Mouse (Mus musculus) stomach, postnatal 0 days (tissue): Measurements from ENCODE around the gene Kazn. TPM values are rescaled to one million over a fixed set of nuclear protein-coding genes. Genes with fewer than 3 reads are reported as not detected.
A peak's percentile ranks its signal among the peaks of the same experiment; 100 is the strongest.

Experiments used
- ATAC-seq: fragments of 200-750 bp; cut with Nextera tagmentation; 2 replicates; pipeline ENCODE4 v1.8.0; 2017; ENCODE audit not compliant: low FRiP score, low TSS enrichment
- DNase-seq: peaks from one replicate; pipeline ENCODE4 v3.0.0-alpha.2; 2016; ENCODE audit warnings: low spot score
- H3K27ac ChIP-seq: fragments of 300-500 bp; sonication (generic); replicated peaks from 2 replicates; pipeline ENCODE4 v1.5.1; 2014; ENCODE audit warnings: mild to moderate bottlenecking, control low read depth
- H3K27me3 ChIP-seq: fragments of 300-500 bp; sonication (generic); 2 replicates; pipeline ENCODE4 v1.6.1; 2014; ENCODE audit warnings: low read length; ENCODE audit not compliant: control insufficient read depth, insufficient read depth
- H3K36me3 ChIP-seq: fragments of 300-500 bp; sonication (generic); 2 replicates; pipeline ENCODE4 v1.6.1; 2014; ENCODE audit warnings: low read length, mixed read lengths; ENCODE audit not compliant: control insufficient read depth, insufficient read depth
- H3K4me1 ChIP-seq: fragments of 300-500 bp; sonication (generic); replicated peaks from 2 replicates; pipeline ENCODE4 v1.6.1; 2014; ENCODE audit warnings: antibody characterized with exemption; ENCODE audit not compliant: control insufficient read depth, insufficient read depth
- H3K4me2 ChIP-seq: fragments of 300-500 bp; sonication (generic); replicated peaks from 2 replicates; pipeline ENCODE4 v1.6.1; 2014; ENCODE audit warnings: low read depth, mild to moderate bottlenecking, control low read depth, moderate library complexity
- H3K4me3 ChIP-seq: fragments of 300-500 bp; sonication (generic); 2 replicates; pipeline ENCODE4 v1.5.1; 2014; ENCODE audit warnings: low read depth, low read length, control low read depth
- H3K9ac ChIP-seq: fragments of 300-500 bp; sonication (generic); 2 replicates; pipeline ENCODE4 v1.6.1; 2014; ENCODE audit warnings: mild to moderate bottlenecking, low read length, control low read depth, mixed read lengths
- H3K9me3 ChIP-seq: fragments of 300-500 bp; sonication (generic); 2 replicates; pipeline ENCODE4 v1.6.1; 2016; ENCODE audit warnings: low read length; ENCODE audit not compliant: control insufficient read depth
- CTCF ChIP-seq: IDR thresholded peaks from 2 replicates; pipeline ENCODE4 v1.5.1; 2016; ENCODE audit warnings: antibody characterized with exemption, low read depth, mild to moderate bottlenecking, moderate library complexity
- EP300 ChIP-seq: optimal IDR thresholded peaks from 2 replicates; pipeline ENCODE3; 2016; ENCODE audit warnings: antibody characterized with exemption
- WGBS: fragments of 180-500 bp; shearing (Covaris S2); extraction: QIAGEN DNeasy Blood & Tissue Kit; methylation state at CpG from one replicate; pipeline ENCODE4 v1.1.7; 2014; 5-methylcytosine and 5-hydroxymethylcytosine counted together
- polyA plus RNA-seq: library from polyadenylated mRNA; unstranded; fragments of >200 nt; fragmentation: Nextera tagmentation; extraction: Ambion mirVana; gene quantifications from 2 replicates; pipeline ENCODE4 v1.2.1, GENCODE M21; 2015

The Kazn gene
- polyA plus RNA-seq, 1 experiment from 2014 or later, result 11.4 TPM

DNA sequence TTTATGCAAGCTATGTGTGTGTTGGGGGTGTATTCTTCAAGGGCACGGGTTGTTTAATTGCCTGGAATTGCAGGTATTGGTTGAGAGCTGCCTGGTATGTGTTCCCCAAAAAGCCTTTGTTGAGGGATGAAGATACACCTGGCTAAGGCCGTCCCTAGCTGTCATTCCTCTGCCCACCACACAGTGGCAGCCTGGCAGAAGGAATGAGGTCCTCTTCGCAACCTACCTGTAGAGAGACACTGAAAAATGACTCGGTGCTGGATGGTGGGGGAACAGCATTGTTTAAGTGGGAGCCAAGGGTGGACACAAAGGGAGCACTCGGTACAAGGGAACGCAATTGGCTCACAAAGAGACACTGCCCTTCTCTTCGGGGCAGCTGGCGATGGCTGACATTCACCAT lies 125.9 kb downstream of the Kazn start:
- peak; percentile 57; the same call in 1 of the 2 replicates for ATAC-seq
- 34% methylated on average over 8 of the region's 8 CpGs for WGBS

DNA sequence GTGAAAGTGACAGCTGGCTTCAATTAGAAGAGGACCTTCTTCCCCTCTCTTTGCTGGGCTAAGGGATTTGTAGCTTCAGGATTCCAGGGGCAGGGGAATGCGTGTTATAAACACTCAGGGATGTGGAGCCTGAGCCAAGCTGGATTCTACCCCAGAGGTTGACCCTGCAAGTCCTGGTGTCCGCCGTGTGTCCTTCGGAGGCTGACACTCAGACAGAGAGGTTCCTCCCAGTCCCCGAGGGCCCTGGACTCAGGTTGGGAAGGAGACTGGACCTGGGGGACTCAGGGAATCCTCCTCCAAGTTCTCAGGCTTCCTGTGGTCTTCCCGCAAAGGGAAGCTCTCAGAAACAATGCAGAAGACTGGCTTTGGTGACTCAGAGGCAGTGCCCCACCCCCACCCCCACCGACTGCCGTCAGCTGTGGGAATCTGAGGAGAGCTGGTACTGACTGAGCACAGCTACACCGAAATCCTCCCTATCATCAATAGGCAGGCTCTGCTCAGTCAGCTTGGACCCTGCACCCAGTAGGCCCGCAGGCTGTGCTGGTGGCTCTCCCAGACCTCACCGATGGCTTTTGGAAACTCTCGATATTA lies 136.0 kb downstream of the Kazn start:
- no peak overlapping the region for H3K4me3 ChIP-seq
- no peak overlapping the region for H3K27ac ChIP-seq
- 37% methylated on average over 12 of the region's 12 CpGs for WGBS
- ATAC-seq (no peak), DNase-seq (peak; percentile 43)
- H3K4me1 ChIP-seq, result 0 out of 2 replicates have a peak, but pooled peaks cover 2% of the 10 kb centered on the region
- no peak overlapping the region for H3K9ac ChIP-seq
- no peaks in the 10 kb centered on the region for H3K27me3 ChIP-seq
- 0 out of 2 replicates have a peak, but pooled peaks cover 4% of the 10 kb centered on the region for H3K36me3 ChIP-seq
- no peaks in the 10 kb centered on the region for H3K9me3 ChIP-seq
- H3K4me2 ChIP-seq, result 0 out of 2 replicates have a peak overlapping the region, but pooled peaks have one; percentile 11
- TF ChIP-seq CTCF (no peak), EP300 (no peak)

More for the DNA sequence above, 125.9 kb downstream of the Kazn start:
- Histone ChIP-seq H3K9ac (no peak overlapping the region), H3K27me3 (no peaks in the 10 kb centered on the region), H3K27ac (no peak overlapping the region), H3K36me3 (no peaks in the 10 kb centered on the region), H3K4me2 (no peak overlapping the region), H3K9me3 (no peaks in the 10 kb centered on the region), H3K4me1 (no peaks in the 10 kb centered on the region), H3K4me3 (no peak overlapping the region)
- no peak for TF ChIP-seq EP300
- TF ChIP-seq CTCF, result peak; percentile 85
- DNase-seq, result peak; percentile 44

DNA sequence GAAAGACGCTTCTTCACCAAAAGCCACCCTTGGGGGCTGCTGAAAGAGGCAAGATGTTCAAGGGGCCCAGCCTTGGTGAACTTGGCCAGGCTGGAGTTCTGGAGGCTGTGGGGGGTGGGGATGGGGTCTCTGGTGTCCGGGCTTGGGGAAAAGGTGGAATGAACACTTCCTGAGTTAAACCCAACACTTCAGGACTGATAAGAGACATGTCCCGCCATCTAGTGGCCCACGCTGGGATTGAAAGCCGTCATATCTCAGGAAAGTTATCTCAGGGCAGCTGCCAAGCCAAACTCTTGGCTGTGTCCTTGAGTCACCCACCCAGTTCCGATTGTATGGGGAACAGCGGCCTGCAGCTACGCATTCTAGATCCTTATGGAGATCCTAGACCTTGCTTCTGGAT lies 140.9 kb downstream of the Kazn start:
- 12% methylated on average over 8 of the region's 8 CpGs for WGBS
- Histone ChIP-seq H3K36me3 (no peaks in the 10 kb centered on the region), H3K4me2 (peak overlapping the region; percentile 47), H3K4me3 (no peak overlapping the region; the same call in 1 of the 2 replicates), H3K4me1 (peaks cover 5% of the 10 kb centered on the region), H3K9me3 (no peaks in the 10 kb centered on the region), H3K9ac (no peak overlapping the region), H3K27ac (peak overlapping the region; percentile 82), H3K27me3 (no peaks in the 10 kb centered on the region)
- ATAC-seq, result peak; percentile 56
- TF ChIP-seq CTCF, result peak; percentile 86
- no peak for TF ChIP-seq EP300
- peak; percentile 90 for DNase-seq

DNA sequence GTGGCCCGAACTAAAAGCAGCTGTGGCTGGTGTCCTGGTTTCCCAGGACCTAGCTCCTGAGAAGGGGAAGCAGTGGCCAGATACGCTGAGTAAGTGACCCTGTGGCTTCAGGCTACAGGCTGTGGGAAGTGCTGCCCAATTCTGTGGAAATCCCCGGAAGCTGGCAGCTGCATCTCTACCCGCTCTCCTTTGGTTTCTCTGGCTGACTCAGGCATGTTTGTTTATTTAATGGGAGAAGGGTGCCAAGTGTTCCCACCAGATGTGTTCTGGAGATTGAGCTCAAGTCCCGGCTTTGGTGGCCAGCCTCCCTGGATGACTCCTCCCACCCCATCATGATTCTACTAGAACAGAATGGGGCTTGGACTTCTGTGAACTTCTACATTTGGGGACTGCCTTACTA lies 141.3 kb downstream of the Kazn start:
- peaks cover 3% of the 10 kb centered on the region for H3K4me1 ChIP-seq
- no peaks in the 10 kb centered on the region for H3K9me3 ChIP-seq
- no peak overlapping the region for H3K9ac ChIP-seq
- no peak overlapping the region; the same call in 1 of the 2 replicates for H3K4me3 ChIP-seq
- peak overlapping the region; percentile 82 for H3K27ac ChIP-seq
- TF ChIP-seq CTCF, result no peak
- no peak for TF ChIP-seq EP300
- no peaks in the 10 kb centered on the region for H3K36me3 ChIP-seq
- ATAC-seq, result peak; percentile 75
- 7% methylated on average over 5 of the region's 5 CpGs for WGBS
- H3K27me3 ChIP-seq, result no peaks in the 10 kb centered on the region
- DNase-seq, result peak; percentile 70
- H3K4me2 ChIP-seq, result peak overlapping the region; percentile 47

DNA sequence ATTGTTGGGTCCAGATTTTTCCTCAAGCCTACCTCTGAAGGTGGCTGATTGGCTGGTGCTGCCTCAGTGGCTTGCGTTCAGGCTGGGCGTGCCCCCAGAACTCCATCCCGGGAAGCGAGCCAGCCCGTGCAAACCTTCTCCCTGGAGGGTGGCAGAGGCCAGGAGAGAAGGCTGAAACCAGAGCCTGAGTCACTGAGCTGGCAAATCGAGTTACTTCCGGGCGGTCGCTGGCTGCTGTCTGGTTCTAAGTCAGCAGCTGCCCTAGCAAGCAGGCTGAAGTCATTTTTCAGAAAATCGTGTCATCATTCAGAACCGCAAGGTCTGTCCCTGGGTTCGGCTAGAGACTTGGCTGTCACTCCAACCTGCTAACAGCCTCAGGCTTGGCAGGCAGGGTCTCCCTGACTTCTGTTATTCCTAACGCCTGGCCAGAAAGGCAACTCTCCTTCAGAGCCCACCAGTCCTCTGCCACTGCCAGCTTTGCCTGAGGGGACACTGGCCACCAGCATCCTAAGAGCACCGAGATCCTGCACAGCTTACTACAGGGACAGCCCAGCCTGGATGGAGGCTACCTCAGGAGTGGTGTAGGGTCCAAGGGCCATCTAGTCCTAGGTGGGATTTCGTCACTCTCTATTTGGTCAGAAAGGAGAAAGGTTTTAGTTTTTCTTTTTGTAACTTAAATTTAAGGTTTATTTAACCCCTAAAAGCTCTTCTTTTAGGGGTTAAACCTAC lies 143.5 kb downstream of the Kazn start:
- Histone ChIP-seq H3K9ac (0 out of 2 replicates have a peak overlapping the region, but pooled peaks have one; percentile 4), H3K36me3 (no peaks in the 10 kb centered on the region)
- 32% methylated on average over 15 of the region's 15 CpGs for WGBS

DNA sequence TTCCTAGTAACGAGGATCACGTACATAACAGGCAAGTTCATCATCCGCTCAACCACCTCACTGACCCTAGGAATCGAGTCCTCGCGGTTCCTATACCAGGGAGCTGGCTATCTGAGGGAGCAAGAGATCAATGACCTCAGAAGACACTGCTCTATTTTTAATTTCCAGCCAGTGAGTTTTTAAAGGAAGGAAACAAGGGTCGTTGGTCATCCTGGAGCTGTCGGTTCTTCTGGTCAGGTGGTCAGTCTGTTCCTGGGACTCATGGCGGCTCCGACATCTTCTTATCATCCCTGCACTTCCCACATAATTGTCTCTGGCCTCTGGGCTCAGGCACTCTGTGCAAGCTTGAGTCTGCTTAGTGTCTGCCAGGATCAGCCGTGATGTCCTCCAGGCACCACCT lies 144.8 kb downstream of the Kazn start:
- H3K4me2 ChIP-seq, result no peak overlapping the region
- WGBS, result 78% methylated on average over 11 of the region's 11 CpGs
- H3K9me3 ChIP-seq, result no peaks in the 10 kb centered on the region

More for the DNA sequence above, 143.5 kb downstream of the Kazn start:
- H3K27ac ChIP-seq, result peak overlapping the region; percentile 49; the same call in 1 of the 2 replicates
- H3K9me3 ChIP-seq, result no peaks in the 10 kb centered on the region
- TF ChIP-seq CTCF (no peak), EP300 (no peak)
- no peaks in the 10 kb centered on the region for H3K27me3 ChIP-seq
- peak; percentile 80 for DNase-seq
- H3K4me2 ChIP-seq, result no peak overlapping the region
- ATAC-seq, result peak; percentile 43
- peaks cover 3% of the 10 kb centered on the region for H3K4me1 ChIP-seq
- H3K4me3 ChIP-seq, result no peak overlapping the region

More for the DNA sequence above, 144.8 kb downstream of the Kazn start:
- DNase-seq, result no peak
- H3K4me1 ChIP-seq, result peaks cover 3% of the 10 kb centered on the region
- no peak overlapping the region for H3K27ac ChIP-seq
- TF ChIP-seq EP300 (no peak), CTCF (no peak)
- H3K36me3 ChIP-seq, result no peaks in the 10 kb centered on the region
- no peak overlapping the region for H3K9ac ChIP-seq
- H3K27me3 ChIP-seq, result no peaks in the 10 kb centered on the region
- ATAC-seq, result no peak
- no peak overlapping the region for H3K4me3 ChIP-seq
